In the genomic region with DNA sequence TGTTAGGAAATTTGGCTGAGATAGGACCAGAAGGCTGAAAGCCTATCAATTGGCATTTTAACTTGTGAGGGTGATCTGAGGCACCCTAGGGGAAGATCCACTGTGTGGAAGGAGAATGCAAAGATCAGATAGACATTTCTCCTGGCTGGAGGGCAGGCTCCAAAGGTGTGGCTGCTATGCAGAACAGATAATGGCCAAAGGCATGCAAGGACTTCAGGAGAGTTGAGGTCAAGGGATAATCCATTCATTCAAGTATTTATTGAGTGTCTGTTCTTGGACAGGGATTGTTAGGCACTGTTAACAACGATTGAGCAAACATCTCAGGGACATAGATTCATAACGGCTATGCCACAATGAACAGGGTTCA, we compare ENCODE assay signal across 16 mouse cellular contexts.
"Had no signal": no experiment of that assay in that cellular context is flagged by ENCODE, and none has a peak within 500 bp of the region (broad histone marks: within the 10 kb centered on the region; RNA-seq: fewer than 3 reads in every experiment).

No protein-coding gene starts in this region.

- H3K9ac ChIP-seq: kidney, embryonic 15.5 days; liver, embryonic 15.5 days; midbrain, embryonic 15.5 days; neural tube, embryonic 12.5 days; stomach, embryonic 15.5 days had no signal

- H3K27me3 ChIP-seq: kidney, embryonic 15.5 days; liver, embryonic 15.5 days; midbrain, embryonic 15.5 days; neural tube, embryonic 12.5 days; stomach, embryonic 15.5 days had no signal

- H3K36me3 ChIP-seq: kidney, embryonic 15.5 days; limb, embryonic 10.5 days; liver, embryonic 15.5 days; midbrain, embryonic 15.5 days; neural tube, embryonic 12.5 days; stomach, embryonic 15.5 days had no signal

- DNase-seq: kidney, adult 2 months; kidney, postnatal 14 days; lung, adult 2 months; lung, postnatal 4 days; right cerebral cortex, postnatal 4 days; thymus, adult 2 months; thymus, postnatal 25 days had no signal

- H3K4me3 ChIP-seq: kidney, embryonic 15.5 days; limb, embryonic 10.5 days; liver, embryonic 15.5 days; midbrain, embryonic 15.5 days; neural tube, embryonic 12.5 days; stomach, embryonic 15.5 days had no signal

- H3K4me1 ChIP-seq: kidney, embryonic 15.5 days; liver, embryonic 15.5 days; neural tube, embryonic 12.5 days; stomach, embryonic 15.5 days had no signal

- H3K9me3 ChIP-seq: kidney, embryonic 15.5 days; limb, embryonic 10.5 days; liver, embryonic 15.5 days; midbrain, embryonic 15.5 days; neural tube, embryonic 12.5 days; stomach, embryonic 15.5 days had no signal

- ATAC-seq: lung, postnatal 0 days; midbrain, embryonic 15.5 days had no signal

- H3K27ac ChIP-seq: kidney, embryonic 15.5 days; limb, embryonic 10.5 days; liver, embryonic 15.5 days; midbrain, embryonic 15.5 days; neural tube, embryonic 12.5 days; stomach, embryonic 15.5 days had no signal

- H3K4me2 ChIP-seq: kidney, embryonic 15.5 days; liver, embryonic 11.5 days; liver, embryonic 15.5 days; midbrain, embryonic 11.5 days; midbrain, embryonic 15.5 days; neural tube, embryonic 12.5 days; stomach, embryonic 15.5 days had no signal
